Mouse (Mus musculus) skeletal muscle tissue, adult 2 months (tissue): ENCODE measurements around the gene Emd.
"Not testable (repeated sequence)": the region's sequence is repeated elsewhere in the genome, so short reads cannot be mapped to it uniquely, and the experiment has no call there.

Source experiments
- DNase-seq: peaks from one replicate; pipeline ENCODE4 v3.0.0-alpha.2; 2012; ENCODE audit warnings: low read depth, low spot score

Gene Emd

DNA sequence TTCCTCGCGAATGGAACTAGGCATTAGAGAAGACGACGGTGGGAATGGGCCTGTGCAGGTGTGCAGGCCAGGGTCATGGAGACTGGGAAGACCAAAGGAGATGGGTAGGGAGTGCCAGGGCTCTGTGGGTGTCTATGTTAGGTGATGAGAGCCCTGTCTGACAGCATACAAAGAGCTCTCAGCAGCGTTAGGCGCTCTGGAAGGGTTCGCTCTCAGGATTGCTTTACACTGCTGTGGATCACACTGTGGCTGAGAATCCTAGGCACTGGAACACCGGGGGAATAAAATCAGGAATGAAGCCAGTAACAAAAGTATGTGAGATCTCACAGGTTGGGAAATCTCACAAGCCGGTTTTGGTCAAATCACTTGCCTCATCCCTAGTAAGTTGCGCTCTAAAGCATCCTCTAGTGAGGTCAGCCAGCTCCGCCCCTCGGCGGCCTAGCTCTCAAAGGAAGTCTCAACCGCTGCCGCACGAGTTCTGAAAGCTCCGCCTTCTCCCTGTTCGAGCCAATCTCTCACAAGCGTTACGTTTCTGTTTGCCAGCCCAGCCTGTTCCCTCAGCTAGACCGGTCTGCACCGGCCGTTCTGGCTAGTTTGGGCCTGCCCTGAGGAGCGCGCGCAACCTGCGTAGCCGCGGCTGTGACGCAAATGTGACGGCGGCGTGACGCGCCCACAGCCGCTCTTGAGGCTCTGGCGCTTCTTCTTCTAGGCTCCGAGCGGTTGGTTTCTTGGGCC lies at the start of gene Emd:
TSS of gene Emd (plus strand) at position 535 of the 735 bp plus-strand sequence.
- peak; percentile 91 for DNase-seq

DNA sequence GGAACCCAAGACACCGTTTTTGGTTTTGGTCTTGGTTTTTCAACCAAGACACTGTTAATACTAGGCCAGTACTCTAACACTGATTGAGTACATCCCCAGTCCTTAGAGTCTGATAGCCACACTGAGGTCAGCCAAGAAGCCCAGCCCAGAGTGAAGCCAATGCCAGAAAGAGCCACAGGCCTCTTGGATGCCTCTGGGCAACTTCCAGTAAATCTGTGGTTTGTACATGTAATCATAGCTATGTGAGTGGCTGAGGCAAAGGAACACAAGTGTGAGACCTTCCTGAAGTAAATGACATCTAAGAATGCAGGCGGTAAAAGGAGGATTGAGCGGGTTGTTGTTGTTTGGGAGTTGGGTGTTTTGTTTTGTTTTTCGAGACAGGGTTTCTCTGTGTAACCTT lies 36.0 kb upstream of the Emd start:
- no peak for DNase-seq

DNA sequence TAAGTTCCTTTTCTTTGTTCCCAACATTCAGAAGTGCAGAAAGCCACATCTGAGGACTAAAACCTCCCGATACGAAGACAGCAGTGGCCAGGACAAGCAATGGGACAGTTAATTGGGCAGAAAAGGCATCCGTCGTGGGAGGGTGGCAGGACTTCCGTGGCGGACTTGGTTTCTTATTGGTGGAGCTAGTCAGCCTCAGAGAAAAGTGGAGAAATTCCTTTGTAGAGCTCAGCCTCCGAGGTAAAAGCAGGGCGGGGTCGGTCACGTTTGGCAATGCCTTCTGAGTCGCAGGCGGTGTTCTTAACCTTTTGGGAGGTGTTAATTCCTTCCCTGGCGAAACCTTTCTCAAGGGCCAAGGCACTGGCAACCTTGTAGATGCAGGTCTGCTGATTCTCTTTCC lies 35.0 kb upstream of the Emd start:
- DNase-seq = no peak

DNA sequence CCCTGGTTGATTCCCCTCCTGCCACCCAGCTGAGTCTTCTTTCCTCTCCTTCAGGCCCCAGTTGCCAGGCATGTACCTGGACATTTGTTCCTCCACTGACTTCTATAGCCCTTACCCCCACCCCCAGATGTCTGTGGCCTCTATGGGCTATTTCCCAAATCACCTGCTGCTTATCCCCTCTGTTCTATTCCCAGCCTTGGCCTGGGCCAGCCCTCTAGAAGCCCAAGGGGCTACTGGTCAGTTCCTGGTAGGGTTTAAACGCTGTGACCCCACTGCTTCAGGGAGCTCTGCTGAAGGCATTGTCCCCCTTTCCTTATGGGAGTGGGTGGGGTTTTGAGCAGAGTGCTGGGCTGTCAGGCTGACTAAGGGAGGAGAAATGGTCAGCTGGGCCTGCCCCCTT lies 34.4 kb upstream of the Emd start:
- DNase-seq = not testable (repeated sequence)

DNA sequence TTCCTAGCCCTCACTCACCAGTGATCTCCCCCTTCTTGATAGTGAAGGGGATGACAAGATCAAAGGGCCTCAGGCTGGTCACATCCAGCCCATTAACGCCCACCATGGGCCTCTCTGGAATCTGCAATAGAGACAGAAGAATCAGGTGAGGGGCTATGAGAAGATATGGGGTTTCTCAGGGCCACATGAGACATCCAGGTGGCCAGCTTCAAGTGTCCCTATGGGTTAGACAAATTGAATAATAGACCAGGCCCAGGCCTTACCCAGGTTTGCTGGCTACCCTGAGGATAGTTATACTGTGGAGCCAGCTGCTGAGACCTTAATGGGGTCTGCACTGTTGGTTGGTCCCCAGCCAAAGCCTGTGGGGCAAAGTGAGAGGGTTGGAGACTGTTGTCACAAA lies 24.4 kb upstream of the Emd start:
- DNase-seq = no peak

DNA sequence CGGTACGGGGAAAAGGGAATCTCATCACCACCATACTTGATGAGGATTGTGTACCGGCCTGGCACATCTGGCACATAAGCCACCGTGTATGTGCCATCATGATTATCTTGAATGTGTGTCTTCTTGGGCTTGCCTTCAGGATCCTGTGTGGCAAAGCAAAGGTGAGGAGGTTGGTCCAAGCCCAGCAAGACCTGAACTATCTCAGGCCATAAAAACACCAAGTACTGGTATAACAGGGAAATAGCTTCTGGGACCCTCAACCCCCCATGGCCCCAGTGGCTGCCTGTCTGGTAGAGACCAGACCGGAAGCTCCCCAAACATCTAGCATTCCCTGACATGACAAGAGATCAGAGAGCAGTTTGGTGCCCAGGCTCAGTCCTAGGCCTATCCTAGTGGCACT lies 21.3 kb upstream of the Emd start:
- DNase-seq = no peak

DNA sequence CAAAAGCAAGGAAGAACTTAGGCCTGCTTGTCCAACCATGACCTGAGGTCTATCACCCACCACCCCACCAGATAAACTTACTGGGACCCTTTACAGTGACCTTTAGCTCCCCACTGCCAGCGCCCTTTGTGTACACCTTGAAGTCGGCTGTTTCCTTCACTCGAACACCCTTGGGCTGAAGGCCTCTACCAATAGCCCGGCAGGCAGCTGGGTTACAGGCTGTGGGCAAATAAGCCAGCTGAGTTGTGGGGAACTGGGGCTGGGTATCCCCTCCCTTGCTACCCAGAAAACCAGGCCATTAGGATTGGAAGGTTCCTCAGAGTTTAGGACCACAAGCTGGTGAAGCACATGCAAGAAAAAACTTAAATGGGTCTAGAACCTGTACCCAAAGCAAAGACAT lies 14.2 kb upstream of the Emd start:
- DNase-seq = no peak

DNA sequence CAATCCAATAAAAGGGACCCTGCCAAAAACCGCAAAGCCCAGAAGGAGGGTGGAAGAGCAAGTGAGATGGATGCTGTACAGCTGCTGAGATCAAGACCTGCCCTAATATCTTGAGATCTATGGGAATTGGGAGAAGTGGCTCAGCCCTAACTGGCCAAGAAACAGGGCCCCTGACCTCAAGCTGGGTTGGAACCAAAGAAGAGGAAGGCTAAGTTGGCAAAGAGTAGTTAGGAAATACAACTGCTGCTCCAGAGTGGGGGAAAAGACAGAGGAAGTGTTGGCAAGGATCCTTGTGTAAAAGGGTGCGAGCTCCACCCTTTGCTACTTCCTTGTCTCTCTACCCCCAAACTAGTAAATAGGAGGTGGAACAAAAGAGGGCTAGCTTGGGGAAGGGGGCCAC lies 11.1 kb upstream of the Emd start:
- peak; percentile 31 for DNase-seq

DNA sequence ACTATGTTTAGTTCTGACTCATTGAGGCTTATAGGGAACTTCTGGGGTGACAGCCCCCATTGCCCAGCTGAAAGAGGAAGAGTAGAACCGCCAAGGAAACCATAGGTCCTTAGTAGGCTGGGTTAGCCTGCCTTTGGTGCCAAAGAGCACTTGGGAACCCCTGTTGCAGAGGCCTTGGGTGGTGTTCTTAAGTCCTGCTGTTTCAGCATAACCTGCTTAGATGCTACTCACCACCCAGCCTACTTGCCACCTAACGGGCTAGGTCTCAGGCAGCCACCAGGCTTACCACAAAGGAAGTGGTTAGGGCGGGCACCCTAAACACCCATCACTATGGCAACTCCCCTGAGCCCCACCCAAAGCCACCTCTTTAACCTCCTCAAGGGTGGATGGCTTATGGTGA lies 10.7 kb upstream of the Emd start:
- peak; percentile 43 for DNase-seq

DNA sequence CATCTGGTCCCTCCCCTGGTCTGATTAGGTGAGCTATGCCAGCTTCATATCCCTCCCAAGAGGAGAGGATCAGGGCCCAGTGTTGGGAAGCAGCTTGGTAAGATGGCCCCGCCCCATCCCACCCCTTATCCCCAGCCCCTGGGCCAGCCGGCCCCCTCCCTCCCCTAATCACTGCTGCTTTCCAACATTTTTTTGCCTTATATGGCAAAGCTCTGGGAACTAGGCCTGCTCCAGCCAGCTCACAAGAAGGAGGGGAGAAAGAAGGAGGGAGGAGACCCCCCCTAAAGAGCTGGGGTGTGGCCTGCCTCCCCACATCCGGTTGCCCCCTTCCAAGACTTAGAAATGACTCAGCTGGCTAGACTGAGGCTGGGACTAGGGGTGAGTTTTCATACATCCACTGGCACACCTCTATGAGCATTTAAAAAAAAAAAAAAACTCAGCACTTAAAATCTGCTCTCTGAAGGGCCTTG lies 9.8 kb upstream of the Emd start:
- DNase-seq = peak; percentile 80

DNA sequence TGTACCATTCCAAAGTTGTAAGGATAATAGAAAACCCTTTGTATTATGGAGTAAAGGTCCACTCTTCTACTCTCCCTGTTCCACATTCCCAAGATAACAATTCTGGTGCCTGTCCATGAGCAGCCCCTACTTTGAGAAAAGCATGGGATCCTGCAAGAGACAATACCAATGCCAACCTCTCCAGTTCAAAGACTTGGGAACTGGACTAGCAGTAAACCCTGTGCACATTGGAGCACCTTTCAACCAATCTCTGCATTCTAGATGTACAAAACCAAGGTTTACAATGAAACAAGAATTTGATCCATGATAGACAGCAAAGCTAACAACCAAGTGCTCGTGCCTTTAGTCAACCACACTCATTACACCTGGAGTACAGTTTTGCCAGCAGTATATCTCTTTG lies 9.4 kb upstream of the Emd start:
- no peak for DNase-seq

DNA sequence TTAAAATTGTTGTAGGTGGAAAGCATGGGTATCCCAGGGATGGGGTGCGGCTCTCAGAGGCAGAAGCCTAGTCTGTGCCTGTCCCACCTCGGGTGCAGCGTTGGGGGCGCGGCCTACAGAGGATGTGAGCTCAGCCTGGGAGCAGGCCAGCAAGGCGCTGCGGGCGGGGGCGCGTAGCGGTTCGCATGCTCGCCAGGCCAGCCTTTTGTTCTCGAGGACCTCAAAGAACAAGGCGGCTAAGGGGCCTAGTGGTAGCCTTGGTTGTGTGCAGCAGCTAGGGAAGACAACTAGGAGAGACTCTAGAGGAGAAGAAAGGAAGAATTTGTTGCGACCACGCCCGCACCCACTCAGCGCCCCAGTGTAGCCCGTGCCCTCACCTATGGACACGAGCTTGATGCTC lies 8.8 kb upstream of the Emd start:
- DNase-seq = peak; percentile 73

DNA sequence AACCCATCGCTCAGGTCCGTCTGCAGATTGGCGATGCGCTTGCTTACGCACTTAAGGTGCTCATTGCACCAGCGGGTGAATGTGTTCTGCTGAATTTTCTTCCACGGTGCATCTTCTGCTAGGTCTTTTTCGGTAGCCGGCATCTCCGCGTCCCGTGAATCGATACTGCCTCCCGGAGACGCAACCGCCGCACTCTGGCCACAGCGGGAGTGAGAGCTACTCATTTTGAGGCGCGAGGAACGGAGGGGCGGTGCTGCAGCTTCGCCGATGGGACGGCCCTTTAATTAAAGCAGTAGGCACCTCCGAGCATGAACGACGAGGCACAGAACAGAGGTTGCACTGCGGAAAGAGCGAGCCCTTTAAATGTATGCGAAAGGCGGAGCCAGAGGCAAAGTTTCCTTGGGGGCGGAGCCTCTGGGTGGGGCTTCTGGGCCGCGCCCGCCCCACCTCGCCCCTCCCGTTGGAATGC lies 8.2 kb upstream of the Emd start:
- DNase-seq = peak; percentile 91

DNA sequence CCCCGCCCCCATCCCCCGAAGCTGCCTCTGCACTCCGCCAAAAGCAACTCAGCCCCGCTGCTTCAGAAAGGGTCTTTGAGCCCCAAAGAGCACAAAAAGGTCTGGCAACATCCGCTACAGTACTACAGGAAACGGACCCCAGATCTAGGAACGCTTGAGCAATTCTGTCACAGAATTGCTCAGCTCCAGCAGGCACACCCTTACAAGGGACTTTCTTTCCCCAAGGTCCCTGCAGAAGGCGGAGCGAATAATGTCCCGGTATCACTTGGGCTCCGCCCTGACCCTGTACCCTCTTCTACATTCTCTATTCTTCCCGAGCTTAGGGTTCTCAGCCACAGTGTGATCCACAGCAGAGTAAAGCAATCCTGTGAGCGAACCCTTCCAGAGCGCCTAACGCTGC lies 7.8 kb upstream of the Emd start:
- peak; percentile 39 for DNase-seq

DNA sequence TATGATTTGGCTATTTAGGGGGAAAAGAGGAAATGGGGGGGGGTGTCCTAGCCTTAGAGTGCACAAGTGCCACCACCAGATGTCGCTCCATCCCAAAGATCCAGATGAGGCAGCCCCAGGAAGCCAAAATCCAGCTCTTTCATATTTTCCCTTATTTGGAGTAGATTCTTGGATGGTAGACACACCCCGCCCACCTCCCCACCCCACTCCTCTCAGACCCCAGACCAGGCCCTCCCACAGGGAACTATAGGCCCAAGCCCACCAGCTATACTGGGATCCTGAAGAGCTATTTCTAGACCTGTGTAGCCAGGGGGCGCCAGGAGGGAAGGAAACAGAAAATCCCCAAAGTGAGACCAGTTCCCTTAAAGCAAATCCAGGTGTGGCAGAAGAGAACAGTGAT lies 5.8 kb upstream of the Emd start:
- no peak for DNase-seq

DNA sequence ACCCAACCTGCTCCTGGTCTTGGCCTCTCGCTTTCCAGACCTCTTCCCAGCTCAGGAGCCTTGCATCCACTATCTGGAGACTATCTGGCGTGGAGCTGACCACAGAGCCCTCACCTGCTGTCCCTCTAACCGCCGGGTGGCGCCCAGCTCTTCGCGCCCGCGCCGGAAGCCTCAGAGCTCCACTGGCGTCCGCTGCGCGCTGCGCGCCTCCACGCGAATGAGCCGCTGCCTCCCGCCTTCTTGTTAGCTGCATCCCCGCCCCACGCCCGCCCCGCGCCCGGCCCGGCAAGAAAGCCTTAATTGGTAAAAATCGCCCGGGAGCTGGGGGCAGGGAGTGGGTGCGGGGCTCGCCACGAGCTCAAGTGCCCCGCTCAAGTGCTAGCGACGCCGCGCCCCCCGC lies 4.9 kb upstream of the Emd start, which contains the start of gene Flna:
TSS of gene Flna (minus strand) at position 206 of the 400 bp plus-strand sequence.
- DNase-seq = no peak

DNA sequence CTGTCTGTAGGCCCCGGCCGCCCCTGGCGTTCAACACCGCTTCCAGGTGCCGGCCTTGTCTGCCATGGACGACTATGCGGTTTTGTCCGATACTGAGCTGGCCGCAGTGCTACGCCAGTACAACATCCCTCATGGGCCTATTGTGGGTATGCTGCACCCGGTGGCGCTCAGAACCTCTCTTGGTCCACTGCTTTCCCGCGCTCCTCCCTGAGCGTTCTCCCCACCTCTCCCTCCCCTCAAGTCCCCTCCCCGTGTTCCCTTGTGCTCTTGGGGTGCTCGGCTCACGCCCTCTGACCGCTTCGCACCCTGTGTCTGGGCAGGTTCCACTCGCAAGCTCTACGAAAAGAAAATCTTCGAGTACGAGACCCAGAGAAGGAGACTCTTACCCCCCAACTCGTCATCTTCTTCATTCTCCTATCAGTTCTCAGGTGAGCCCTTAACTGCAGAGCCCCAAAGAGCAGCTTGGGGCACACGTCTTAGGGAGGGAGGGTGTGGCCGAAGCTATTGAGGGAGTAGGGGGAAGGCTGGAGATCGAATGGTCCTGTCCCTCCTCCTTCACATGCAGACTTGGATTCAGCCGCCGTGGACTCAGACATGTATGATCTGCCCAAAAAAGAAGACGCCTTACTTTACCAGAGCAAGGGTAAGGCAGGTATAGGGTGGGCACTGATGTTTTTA lies 540 bp downstream of the Emd start:
- DNase-seq = no peak

DNA sequence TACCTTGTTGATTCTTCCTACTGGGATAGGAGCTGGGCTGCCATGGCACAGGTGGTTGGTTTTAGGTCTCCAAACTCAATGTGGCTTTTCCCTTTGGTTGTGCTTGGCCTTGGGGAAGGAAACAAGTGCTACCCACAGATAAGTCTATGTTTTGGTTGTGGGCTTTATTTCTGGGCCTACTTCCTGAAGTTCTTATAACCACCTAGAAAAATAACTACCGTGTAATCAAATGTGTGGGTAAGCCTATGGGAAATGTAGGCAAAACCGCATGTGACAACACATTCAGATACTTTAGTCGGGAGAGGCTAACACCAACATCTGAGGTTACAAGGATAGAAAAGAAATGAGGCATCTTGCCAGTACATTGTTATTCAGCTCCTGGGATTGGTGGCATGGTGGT lies 3.3 kb downstream of the Emd start:
- no peak for DNase-seq

DNA sequence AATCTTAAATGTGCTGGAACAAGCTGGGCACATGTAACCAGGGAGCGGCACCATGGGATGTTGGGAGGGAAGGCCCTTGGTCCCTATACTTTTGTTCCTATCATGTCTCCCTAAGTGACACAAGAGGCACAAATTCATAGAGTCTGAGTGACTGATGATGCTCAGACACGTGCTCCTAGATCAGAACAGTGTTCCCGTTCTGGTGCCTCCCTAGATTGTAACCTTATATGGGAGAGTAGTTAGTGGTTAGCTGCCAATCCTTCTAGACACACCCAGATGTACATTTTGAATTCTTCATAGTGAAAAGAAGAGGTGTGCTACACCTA lies 15.2 kb downstream of the Emd start:
- peak; percentile 48 for DNase-seq

DNA sequence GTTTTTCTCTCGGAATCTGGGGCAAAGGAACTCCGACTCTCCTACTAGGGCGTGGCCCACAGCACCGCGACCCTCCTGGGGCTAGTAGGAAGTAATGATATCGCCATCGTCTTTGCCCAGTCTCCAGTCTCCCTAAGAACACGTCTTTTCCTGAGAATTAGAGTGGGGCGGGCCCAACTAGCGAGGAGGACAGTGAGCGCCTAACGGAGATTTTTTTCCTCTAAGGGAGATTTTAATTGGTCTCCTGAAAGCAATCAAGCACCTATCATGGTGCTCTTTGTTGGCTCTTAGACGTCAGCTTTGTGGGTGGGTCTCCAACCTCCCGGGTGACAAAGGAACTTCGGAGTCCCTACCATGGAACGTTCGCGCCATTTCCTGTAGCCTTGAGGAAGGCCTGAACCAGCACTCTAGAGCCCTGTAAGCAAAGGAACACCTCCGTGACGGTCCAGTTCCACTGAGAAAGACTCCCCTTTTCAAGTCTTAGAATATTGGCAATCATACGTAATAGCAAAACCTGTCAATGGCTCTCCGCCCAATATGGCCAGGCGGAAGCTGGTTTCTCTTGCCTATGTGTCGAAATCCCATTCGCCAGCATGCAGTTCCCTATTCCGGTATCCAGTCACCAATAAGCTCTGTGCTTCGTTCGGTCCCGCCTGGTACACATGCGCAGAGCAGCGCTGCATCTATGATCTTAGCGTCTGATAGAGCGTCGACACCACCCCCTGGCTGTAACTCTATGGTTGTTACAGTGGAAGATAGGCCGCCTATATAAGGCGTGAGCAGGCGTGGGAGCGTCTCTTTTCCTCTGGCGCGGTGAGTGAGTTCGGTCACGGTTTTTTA lies 15.8 kb downstream of the Emd start, which contains the start of gene Rpl10:
TSS of gene Rpl10 (plus strand) at position 751 of the 840 bp plus-strand sequence.
- DNase-seq = peak; percentile 99

DNA sequence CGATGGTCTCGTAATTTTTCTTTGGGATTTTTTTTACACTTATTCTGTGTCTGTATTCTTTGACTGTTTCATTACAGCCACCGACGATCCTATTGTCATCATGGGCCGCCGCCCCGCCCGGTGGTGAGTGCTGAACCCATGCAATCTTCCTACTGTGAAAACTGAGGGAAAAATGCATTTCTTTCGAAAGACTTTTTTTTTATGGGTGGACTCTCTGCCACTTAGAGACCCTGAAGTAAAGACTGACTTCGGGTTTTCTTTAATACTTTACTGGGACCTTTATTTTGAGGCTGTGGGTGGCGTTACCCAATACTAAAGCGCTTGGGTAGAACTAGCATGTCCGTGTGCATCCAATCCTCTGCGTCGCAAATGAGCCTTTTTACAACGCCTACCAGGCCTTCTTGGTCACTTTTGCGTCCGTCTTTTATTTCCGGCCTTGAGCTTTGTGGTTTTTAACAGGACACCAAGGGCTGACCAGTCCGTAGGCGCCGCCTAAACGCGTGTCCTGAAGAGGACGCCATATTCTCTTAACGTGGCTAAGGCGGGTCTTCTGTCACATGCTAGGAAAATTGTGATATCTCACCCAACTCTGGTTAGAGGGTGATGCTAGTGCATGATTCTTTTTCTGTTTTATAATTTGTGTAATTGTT lies 16.5 kb downstream of the Emd start:
- DNase-seq = peak; percentile 46
